27 mouse cellular contexts compared by ENCODE assay signal in the genomic region with DNA sequence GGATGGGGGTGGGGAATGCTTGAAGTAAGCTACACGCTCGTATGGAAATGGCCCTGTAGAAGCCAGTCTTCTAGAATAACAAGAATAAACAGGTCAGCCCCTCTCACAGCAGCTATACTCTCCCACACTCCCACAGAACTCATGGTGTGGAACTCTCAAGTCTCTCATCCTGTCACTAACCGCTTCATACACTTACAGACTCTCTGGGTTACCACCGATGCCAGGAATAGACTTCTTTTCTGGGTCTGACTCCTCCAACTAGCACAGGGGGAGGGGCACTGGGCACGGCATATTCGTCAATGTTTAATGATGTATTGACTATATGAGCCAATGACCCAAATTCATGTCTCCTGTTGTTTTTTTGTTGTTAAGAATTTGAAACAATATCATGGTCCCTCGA. TPM values are rescaled to one million over a fixed set of nuclear protein-coding genes. Genes with fewer than 3 reads are reported as not detected.
DNase-seq lines count a peak whose midpoint lies in the region; ATAC-seq and TF ChIP-seq lines count a peak whose summit lies in the region.
"Had no signal": no experiment of that assay in that cellular context is flagged by ENCODE, and none has a peak within 500 bp of the region (broad histone marks: within the 10 kb centered on the region; RNA-seq: fewer than 3 reads in every experiment).

No protein-coding gene starts in this region.

- peak; percentile 82 for TF ChIP-seq EP300 in CH12.LX (IDR thresholded peaks at IDR 0.05; ENCODE audit: low read length)

- H3K79me2 ChIP-seq in CH12.LX (replicated peaks; ENCODE audit: control insufficient read depth, extremely low read depth, insufficient read depth, poor library complexity, severe bottlenecking) = peaks cover 88% of the 10 kb centered on the region

- in situ Hi-C loops in CH12.LX (cut with MboI; ENCODE audit: low pct_ligation_motif_present, low pct_unique_long_range_greater_than_20kb, low sequenced_read_pairs) = loop anchor here (5.0 kb wide), 2 partner anchors 41 to 131 kb away; partner anchors contain the start of gene Med7

- DNase-seq in kidney, adult 18-20 months = peak; percentile 53
- no peak for DNase-seq in spleen, adult 2 months (ENCODE audit: low read depth in 1 of 2, low spot score in 2 of 2)
- DNase-seq in spleen, postnatal 10 days (ENCODE audit: low spot score in 2 of 2) = no peak
- DNase-seq in CH12.LX (ENCODE audit: extremely low read depth) = peak; percentile 92
- DNase-seq in thymus, postnatal 25 days = peak; percentile 32
- DNase-seq in frontal cortex, postnatal 25 days (ENCODE audit: low spot score in 2 of 2) = no peak
- DNase-seq in embryo, embryonic 9.5 days (ENCODE audit: extremely low spot score) = no peak
- DNase-seq: adrenal gland, postnatal 36 days; cerebellum, adult 11 months; gastrocnemius, postnatal 25 days; heart, adult 18-20 months; heart, postnatal 10 days; kidney, postnatal 10 days; lung, postnatal 36 days; retina, postnatal 1 day had no signal

- H3K4me2 ChIP-seq in kidney, embryonic 15.5 days = no peak overlapping the region
- peak overlapping the region; percentile 85 for H3K4me2 ChIP-seq in CH12.LX (ENCODE audit: insufficient read depth, low read depth, poor library complexity, severe bottlenecking)
- H3K4me2 ChIP-seq: embryonic facial prominence, embryonic 15.5 days; heart, embryonic 12.5 days; limb, embryonic 12.5 days; lung, embryonic 15.5 days; midbrain, embryonic 13.5 days had no signal

- peaks cover 3% of the 10 kb centered on the region; the same call in 1 of the 2 replicates for H3K27me3 ChIP-seq in kidney, embryonic 15.5 days
- H3K27me3 ChIP-seq in spleen, adult 2 months (ENCODE audit: control insufficient read depth, insufficient read depth, low read length) = no peaks in the 10 kb centered on the region
- no peaks in the 10 kb centered on the region for H3K27me3 ChIP-seq in CH12.LX (replicated peaks)
- H3K27me3 ChIP-seq: embryonic facial prominence, embryonic 15.5 days; megakaryocyte, embryonic 14.5 days; midbrain, embryonic 13.5 days had no signal

- dilution Hi-C loops in CH12.LX (cut with MboI; ENCODE audit: extremely low pct_ligation_motif_present, extremely low pct_unique_long_range_greater_than_20kb, low sequenced_read_pairs) = no loop called here

- ATAC-seq in kidney, embryonic 15.5 days (replicated peaks; ENCODE audit: low FRiP score) = no peak
- ATAC-seq: forebrain, embryonic 14.5 days; hindbrain, postnatal 0 days; intestine, postnatal 0 days; midbrain, embryonic 13.5 days had no signal

- H3K9me3 ChIP-seq in kidney, embryonic 15.5 days (replicated peaks) = no peaks in the 10 kb centered on the region
- no peaks in the 10 kb centered on the region for H3K9me3 ChIP-seq in CH12.LX (replicated peaks; ENCODE audit: low read length)
- H3K9me3 ChIP-seq: embryonic facial prominence, embryonic 15.5 days; heart, embryonic 12.5 days; hindbrain, embryonic 10.5 days; limb, embryonic 12.5 days; lung, embryonic 15.5 days; midbrain, embryonic 13.5 days had no signal

- H3K36me3 ChIP-seq in kidney, embryonic 15.5 days = no peaks in the 10 kb centered on the region
- H3K36me3 ChIP-seq in spleen, adult 2 months (ENCODE audit: control insufficient read depth, insufficient read depth, low read length) = 0 out of 2 replicates have a peak, but pooled peaks cover 1% of the 10 kb centered on the region
- H3K36me3 ChIP-seq in CH12.LX (replicated peaks in 1 of 2; ENCODE audit: control insufficient read depth in 1 of 2, insufficient read depth in 1 of 2, low read length in 1 of 2) = peaks cover 12 to 40% of the 10 kb centered on the region in 2 experiments
- H3K36me3 ChIP-seq: embryonic facial prominence, embryonic 15.5 days; heart, embryonic 12.5 days; hindbrain, embryonic 10.5 days; limb, embryonic 12.5 days; lung, embryonic 15.5 days had no signal

- H3K9ac ChIP-seq in kidney, embryonic 15.5 days = no peak overlapping the region
- H3K9ac ChIP-seq in CH12.LX (ENCODE audit: insufficient read depth, low read depth) = peak overlapping the region; percentile 90
- H3K9ac ChIP-seq: embryonic facial prominence, embryonic 15.5 days; heart, embryonic 12.5 days; limb, embryonic 12.5 days; liver, embryonic 14.5 days; lung, embryonic 15.5 days; midbrain, embryonic 13.5 days had no signal

- peaks cover 31% of the 10 kb centered on the region for H3K4me1 ChIP-seq in kidney, embryonic 15.5 days
- H3K4me1 ChIP-seq in spleen, adult 2 months (ENCODE audit: control insufficient read depth, insufficient read depth, insufficient read length) = peaks cover 54% of the 10 kb centered on the region; the same call in 1 of the 2 replicates
- H3K4me1 ChIP-seq in CH12.LX (ENCODE audit: control insufficient read depth in 1 of 2, insufficient read depth in 2 of 2) = peaks cover 22 to 50% of the 10 kb centered on the region in 2 experiments

- no peak; the same call in 1 of the 2 replicates for TF ChIP-seq RAD21 in CH12.LX (IDR thresholded peaks at IDR 0.05; ENCODE audit: low read depth, low read length)

- no peak overlapping the region for H3K4me3 ChIP-seq in kidney, embryonic 15.5 days (replicated peaks)
- no peak overlapping the region for H3K4me3 ChIP-seq in spleen, adult 2 months (ENCODE audit: extremely low read depth, insufficient read depth, insufficient read length)
- H3K4me3 ChIP-seq in CH12.LX (replicated peaks in 1 of 3; ENCODE audit: low read depth in 2 of 3, low read length in 2 of 3, poor library complexity in 1 of 3) = peak overlapping the region; percentile 41 to 56 (median 50)
- H3K4me3 ChIP-seq: embryonic facial prominence, embryonic 15.5 days; heart, embryonic 12.5 days; hindbrain, embryonic 10.5 days; limb, embryonic 12.5 days; lung, embryonic 15.5 days; megakaryocyte, embryonic 14.5 days; midbrain, embryonic 13.5 days had no signal

- TF ChIP-seq CTCF in spleen, adult 2 months (IDR thresholded peaks at IDR 0.05; ENCODE audit: extremely low read depth, insufficient read depth, insufficient read length, insufficient replicate concordance) = no peak
- TF ChIP-seq CTCF in CH12.LX (conservative IDR thresholded peaks at IDR 0.05 in 1 of 2, IDR thresholded peaks at IDR 0.05 in 1 of 2; ENCODE audit: low read depth in 2 of 2, low read length in 2 of 2) = no peak

- TF ChIP-seq POLR2A in spleen, adult 2 months (IDR thresholded peaks at IDR 0.05; ENCODE audit: low read depth, low read length) = no peak
- TF ChIP-seq POLR2A in CH12.LX (IDR thresholded peaks at IDR 0.05; ENCODE audit: low read depth, low read length) = no peak

- WGBS in kidney, embryonic 15.5 days = 68% methylated on average over 7 of the region's 7 CpGs
- 22% methylated on average over 7 of the region's 7 CpGs for WGBS in spleen, adult 2 months

- H3K27ac ChIP-seq in kidney, embryonic 15.5 days = no peak overlapping the region
- H3K27ac ChIP-seq in spleen, adult 2 months (ENCODE audit: insufficient read depth, low read length) = peak overlapping the region; percentile 47; the same call in 1 of the 2 replicates
- H3K27ac ChIP-seq in CH12.LX (ENCODE audit: insufficient read depth, low read depth) = peak overlapping the region; percentile 97
- H3K27ac ChIP-seq: embryonic facial prominence, embryonic 15.5 days; hindbrain, embryonic 10.5 days; hindbrain, postnatal 0 days; limb, embryonic 12.5 days; liver, embryonic 14.5 days; lung, embryonic 15.5 days; midbrain, embryonic 13.5 days had no signal

TF ChIP-seq in CH12.LX, 34 proteins besides CTCF, POLR2A, EP300 and RAD21 (continues in another document):
- TF ChIP-seq IRF4 (IDR thresholded peaks at IDR 0.05; ENCODE audit: low read depth, low read length) (peak; percentile 93), CHD1 (IDR thresholded peaks at IDR 0.05; ENCODE audit: low read depth, low read length) (peak; percentile 69), MXI1 (IDR thresholded peaks at IDR 0.05; ENCODE audit: low read depth, low read length) (peak; percentile 72; the same call in 1 of the 2 replicates), MAZ (IDR thresholded peaks at IDR 0.05; ENCODE audit: low read depth, low read length) (no peak), ETS1 (conservative IDR thresholded peaks at IDR 0.05; ENCODE audit: low read depth, low read length) (peak; percentile 95), MEF2A (IDR thresholded peaks at IDR 0.05; ENCODE audit: borderline replicate concordance, low read depth, low read length) (peak; percentile 98), ZNF384 (IDR thresholded peaks at IDR 0.05; ENCODE audit: low read depth, low read length) (peak; percentile 37), POLR2AphosphoS2 (IDR thresholded peaks at IDR 0.05; ENCODE audit: low read depth, low read length) (no peak), KAT2A (IDR thresholded peaks at IDR 0.05; ENCODE audit: insufficient replicate concordance, low read length) (0 out of 2 replicates have a peak, but pooled peaks have one; percentile 14), E2F4 (IDR thresholded peaks at IDR 0.05; ENCODE audit: insufficient replicate concordance, low read depth, low read length) (no peak), SIN3A (IDR thresholded peaks at IDR 0.05; ENCODE audit: low read length) (peak; percentile 80), MAX (IDR thresholded peaks at IDR 0.05; ENCODE audit: low read length) (peak; percentile 77), TBP (conservative IDR thresholded peaks at IDR 0.05; ENCODE audit: low read depth, low read length) (0 out of 2 replicates have a peak, but pooled peaks have one; percentile 26), JUND (conservative IDR thresholded peaks at IDR 0.05; ENCODE audit: low read depth, low read length) (peak; percentile 52), MYC (IDR thresholded peaks at IDR 0.05; ENCODE audit: low read depth, low read length) (peak; percentile 49; the same call in 1 of the 2 replicates), ZC3H11A (IDR thresholded peaks at IDR 0.05; ENCODE audit: low read depth, low read length) (no peak), BHLHE40 (IDR thresholded peaks at IDR 0.05; ENCODE audit: low read depth, low read length) (peak; percentile 81), MAFK (IDR thresholded peaks at IDR 0.05; ENCODE audit: insufficient replicate concordance, low read length) (0 out of 2 replicates have a peak, but pooled peaks have one; percentile 62), SMC3 (IDR thresholded peaks at IDR 0.05; ENCODE audit: low read depth, low read length) (peak; percentile 20; the same call in 1 of the 2 replicates), ZMIZ1 (IDR thresholded peaks at IDR 0.05; ENCODE audit: low read depth, low read length) (no peak), JUN (IDR thresholded peaks at IDR 0.05; ENCODE audit: insufficient read depth, low read depth, low read length) (0 out of 2 replicates have a peak, but pooled peaks have one; percentile 31), USF1 (IDR thresholded peaks at IDR 0.05; ENCODE audit: low read depth, low read length) (no peak), USF2 (conservative IDR thresholded peaks at IDR 0.05; ENCODE audit: low read depth, low read length) (no peak)

RNA-seq across cellular contexts. Expression of gene Cyfip2, which starts 5.9 kb away (rescaled TPM):
- 15.3 and 15.5 TPM in 2 replicates for polyA plus RNA-seq in kidney, embryonic 15.5 days (2015; fragmentation: Nextera tagmentation; extraction: Ambion mirVana)
- polyA plus RNA-seq in spleen, adult 2 months (2012; rRNA removed) = 41.4 and 43.1 TPM in 2 replicates
- total RNA-seq in CH12.LX (2012; rRNA removed) (77.6 and 97.6 TPM in 2 replicates), CH12.LX (2014; rRNA removed) (36.1 and 40.7 TPM in 2 replicates)
- 161 and 194 TPM in 2 replicates for polyA plus RNA-seq in CH12.LX (2012; ENCODE audit: insufficient read length, low read depth)

Comparison
In these comparisons a context has a peak if more than half of its experiments do, and no peak if none do; other contexts are left out.
1. DNase-seq: peak in kidney, adult 18-20 months (single experiment), CH12.LX (single experiment) and thymus, postnatal 25 days (single experiment); none in spleen, adult 2 months (0 of 2), spleen, postnatal 10 days (0 of 2), frontal cortex, postnatal 25 days (0 of 2) and embryo, embryonic 9.5 days (single experiment).
2. H3K4me3 ChIP-seq: peak in CH12.LX (3 of 3); none in kidney, embryonic 15.5 days (single experiment) and spleen, adult 2 months (single experiment).